Mouse (Mus musculus): ENCODE measurements around the gene Grm4. TPM values are rescaled to one million over a fixed set of nuclear protein-coding genes. Genes with fewer than 3 reads are reported as not detected.

The Grm4 gene
- total and polyA plus RNA-seq, 3 experiments: not detected

DNA sequence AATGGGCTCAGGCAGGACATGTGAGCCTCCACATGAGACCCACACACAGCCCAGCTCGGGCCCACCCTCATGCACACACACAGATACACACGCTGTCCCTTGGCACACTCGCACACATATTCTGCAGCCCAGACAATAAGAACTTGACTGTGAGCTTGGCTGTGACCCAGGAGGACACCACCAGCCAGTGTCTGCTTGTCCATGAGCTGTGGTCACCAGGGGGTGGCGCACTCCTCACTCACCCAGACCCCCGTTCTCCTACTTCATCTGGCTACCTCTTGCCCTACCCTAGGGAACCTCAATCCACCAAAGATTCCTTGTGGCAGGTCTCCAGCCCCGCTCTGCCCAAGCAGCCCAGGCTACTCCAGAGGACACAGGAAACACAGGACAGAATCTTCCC, 72.5 kb downstream of the Grm4 start:
- Histone ChIP-seq H3K79me2 (replicated peaks; ENCODE audit: control insufficient read depth, extremely low read depth, insufficient read depth, poor library complexity, severe bottlenecking) (no peaks in the 10 kb centered on the region), H3K4me3 (replicated peaks in 1 of 3; ENCODE audit: low read depth in 2 of 3, low read length in 2 of 3, poor library complexity in 1 of 3) (no peak overlapping the region), H3K9me3 (replicated peaks; ENCODE audit: low read length) (no peaks in the 10 kb centered on the region), H3K4me2 (ENCODE audit: insufficient read depth, low read depth, poor library complexity, severe bottlenecking) (no peak overlapping the region), H3K36me3 (replicated peaks in 1 of 2; ENCODE audit: control insufficient read depth in 1 of 2, insufficient read depth in 1 of 2, low read length in 1 of 2) (no peaks in the 10 kb centered on the region), H3K9ac (ENCODE audit: insufficient read depth, low read depth) (no peak overlapping the region), H3K27me3 (replicated peaks) (peaks cover 88% of the 10 kb centered on the region), H3K27ac (ENCODE audit: insufficient read depth, low read depth) (no peak overlapping the region), H3K4me1 (ENCODE audit: control insufficient read depth in 1 of 2, insufficient read depth in 2 of 2) (peaks cover 12 to 23% of the 10 kb centered on the region in 2 experiments)
- no peak for DNase-seq (ENCODE audit: extremely low read depth)
- TF ChIP-seq SMC3 (IDR thresholded peaks at IDR 0.05; ENCODE audit: low read depth, low read length) (peak; percentile 34), CTCF (conservative IDR thresholded peaks at IDR 0.05 in 1 of 2, IDR thresholded peaks at IDR 0.05 in 1 of 2; ENCODE audit: low read depth in 2 of 2, low read length in 2 of 2) (peak in 1 of 2 experiments; percentile 38; a peak in 1 of 4 replicates), MAX (IDR thresholded peaks at IDR 0.05; ENCODE audit: low read length) (no peak)
- in situ Hi-C loops (cut with MboI; ENCODE audit: low pct_ligation_motif_present, low pct_unique_long_range_greater_than_20kb, low sequenced_read_pairs) (no loop called here), dilution Hi-C loops (cut with MboI; ENCODE audit: extremely low pct_ligation_motif_present, extremely low pct_unique_long_range_greater_than_20kb, low sequenced_read_pairs) (no loop called here)

DNA sequence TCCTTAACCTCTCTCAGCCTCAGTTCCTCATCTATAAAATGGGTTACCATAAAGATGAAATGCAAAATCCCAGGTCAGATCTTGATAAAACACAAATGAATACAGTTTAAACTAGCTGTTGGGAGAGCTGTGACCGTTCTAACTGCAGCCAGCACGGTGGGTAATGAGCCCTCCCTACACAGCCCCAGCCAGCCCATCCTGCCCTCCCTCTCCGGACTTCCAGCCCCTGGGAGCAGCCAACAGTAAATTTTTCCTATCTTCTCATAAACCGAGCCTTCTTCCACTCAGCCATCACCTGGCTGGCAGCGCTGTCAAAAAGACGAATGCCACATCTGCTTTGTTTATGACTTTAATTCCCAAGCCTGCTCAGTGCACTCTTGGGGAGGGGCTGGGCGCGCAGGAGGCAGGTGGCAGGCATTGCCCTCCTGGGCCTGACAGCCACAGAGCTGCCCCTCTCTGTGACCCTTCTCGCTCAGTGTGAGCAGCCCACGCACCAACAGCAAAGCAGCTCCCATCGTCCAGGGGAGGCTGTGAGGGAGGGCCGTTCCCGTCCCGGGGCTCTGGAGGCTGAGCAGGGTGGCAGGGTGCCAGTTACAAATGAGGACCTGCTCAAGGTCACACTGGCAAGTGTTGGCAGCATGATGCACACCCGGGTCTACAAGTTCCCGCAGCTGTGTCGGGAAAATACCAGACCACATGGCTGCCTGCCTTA, 75.7 kb downstream of the Grm4 start:
- no peaks in the 10 kb centered on the region for H3K79me2 ChIP-seq (replicated peaks; ENCODE audit: control insufficient read depth, extremely low read depth, insufficient read depth, poor library complexity, severe bottlenecking)
- DNase-seq (ENCODE audit: extremely low read depth): no peak
- peaks cover 17 to 30% of the 10 kb centered on the region in 2 experiments for H3K4me1 ChIP-seq (ENCODE audit: control insufficient read depth in 1 of 2, insufficient read depth in 2 of 2)
- H3K27me3 ChIP-seq (replicated peaks): peaks cover 86% of the 10 kb centered on the region
- TF ChIP-seq MXI1 (IDR thresholded peaks at IDR 0.05; ENCODE audit: low read depth, low read length) (no peak), ZC3H11A (IDR thresholded peaks at IDR 0.05; ENCODE audit: low read depth, low read length) (no peak), CTCF (conservative IDR thresholded peaks at IDR 0.05 in 1 of 2, IDR thresholded peaks at IDR 0.05 in 1 of 2; ENCODE audit: low read depth in 2 of 2, low read length in 2 of 2) (no peak), CHD1 (IDR thresholded peaks at IDR 0.05; ENCODE audit: low read depth, low read length) (no peak)
- in situ Hi-C loops (cut with MboI; ENCODE audit: low pct_ligation_motif_present, low pct_unique_long_range_greater_than_20kb, low sequenced_read_pairs): no loop called here
- no peak overlapping the region for H3K27ac ChIP-seq (ENCODE audit: insufficient read depth, low read depth)
- dilution Hi-C loops (cut with MboI; ENCODE audit: extremely low pct_ligation_motif_present, extremely low pct_unique_long_range_greater_than_20kb, low sequenced_read_pairs): no loop called here
- H3K4me3 ChIP-seq (replicated peaks in 1 of 3; ENCODE audit: low read depth in 2 of 3, low read length in 2 of 3, poor library complexity in 1 of 3): no peak overlapping the region
- H3K4me2 ChIP-seq (ENCODE audit: insufficient read depth, low read depth, poor library complexity, severe bottlenecking): no peak overlapping the region
- no peaks in the 10 kb centered on the region for H3K9me3 ChIP-seq (replicated peaks; ENCODE audit: low read length)
- no peak overlapping the region for H3K9ac ChIP-seq (ENCODE audit: insufficient read depth, low read depth)
- H3K36me3 ChIP-seq (replicated peaks in 1 of 2; ENCODE audit: control insufficient read depth in 1 of 2, insufficient read depth in 1 of 2, low read length in 1 of 2): no peaks in the 10 kb centered on the region

DNA sequence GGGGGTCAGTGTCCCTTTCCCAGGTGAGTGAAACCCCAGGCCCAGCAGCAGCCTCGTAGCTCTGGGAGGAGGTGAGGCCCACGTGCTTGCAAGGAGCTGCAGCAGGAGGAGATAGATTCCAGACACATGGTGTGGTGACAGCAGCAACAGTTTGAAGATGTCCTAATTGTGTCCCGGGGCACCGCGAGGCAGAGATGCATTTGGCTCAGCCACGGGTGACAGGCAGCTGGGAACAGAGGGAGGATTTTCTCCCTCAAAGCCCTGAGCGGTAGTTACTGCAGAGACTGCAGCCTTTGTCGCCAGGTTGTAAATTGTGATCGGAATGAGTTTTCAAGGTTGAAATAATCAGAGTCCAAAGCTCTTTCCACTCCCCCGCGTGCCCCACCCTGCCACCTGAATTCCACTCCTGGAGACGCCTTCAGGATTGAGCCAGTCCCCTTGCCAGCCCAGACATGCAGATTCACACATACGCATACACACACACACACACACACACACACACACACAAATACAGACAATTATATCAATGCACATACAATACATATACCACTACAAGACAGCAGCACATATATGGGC, 78.6 kb downstream of the Grm4 start:
- TF ChIP-seq JUND (conservative IDR thresholded peaks at IDR 0.05; ENCODE audit: low read depth, low read length): no peak
- no peak for TF ChIP-seq ZNF384 (IDR thresholded peaks at IDR 0.05; ENCODE audit: low read depth, low read length)
- TF ChIP-seq USF1 (IDR thresholded peaks at IDR 0.05; ENCODE audit: low read depth, low read length): no peak
- no peak for TF ChIP-seq ELF1 (IDR thresholded peaks at IDR 0.05; ENCODE audit: low read depth, low read length)
- TF ChIP-seq ZMIZ1 (IDR thresholded peaks at IDR 0.05; ENCODE audit: low read depth, low read length): no peak
- TF ChIP-seq MYC (IDR thresholded peaks at IDR 0.05; ENCODE audit: low read depth, low read length): no peak
- no peak for TF ChIP-seq NRF1 (IDR thresholded peaks at IDR 0.05; ENCODE audit: low read depth, low read length)
- TF ChIP-seq EP300 (IDR thresholded peaks at IDR 0.05; ENCODE audit: low read length): no peak
- no peak for TF ChIP-seq NELFE (IDR thresholded peaks at IDR 0.05; ENCODE audit: low read depth, low read length)
- no peak for TF ChIP-seq SMC3 (IDR thresholded peaks at IDR 0.05; ENCODE audit: low read depth, low read length)
- TF ChIP-seq PAX5 (IDR thresholded peaks at IDR 0.05; ENCODE audit: low read length): no peak
- no peak for TF ChIP-seq ZKSCAN1 (IDR thresholded peaks at IDR 0.05; ENCODE audit: borderline replicate concordance, low read depth, low read length)
- no peak for TF ChIP-seq UBTF (IDR thresholded peaks at IDR 0.05; ENCODE audit: low read depth, low read length)
- no peak for TF ChIP-seq CHD1 (IDR thresholded peaks at IDR 0.05; ENCODE audit: low read depth, low read length)
- no peak for TF ChIP-seq JUN (IDR thresholded peaks at IDR 0.05; ENCODE audit: insufficient read depth, low read depth, low read length)
- no peak for TF ChIP-seq RCOR1 (conservative IDR thresholded peaks at IDR 0.05; ENCODE audit: low read depth, low read length)
- TF ChIP-seq SIN3A (IDR thresholded peaks at IDR 0.05; ENCODE audit: low read length): no peak
- no peak for TF ChIP-seq ZC3H11A (IDR thresholded peaks at IDR 0.05; ENCODE audit: low read depth, low read length)
- TF ChIP-seq POLR2AphosphoS2 (IDR thresholded peaks at IDR 0.05; ENCODE audit: low read depth, low read length): no peak
- no peak for TF ChIP-seq ETS1 (conservative IDR thresholded peaks at IDR 0.05; ENCODE audit: low read depth, low read length)
- dilution Hi-C loops (cut with MboI; ENCODE audit: extremely low pct_ligation_motif_present, extremely low pct_unique_long_range_greater_than_20kb, low sequenced_read_pairs) (no loop called here), in situ Hi-C loops (cut with MboI; ENCODE audit: low pct_ligation_motif_present, low pct_unique_long_range_greater_than_20kb, low sequenced_read_pairs) (no loop called here)
- Histone ChIP-seq H3K9ac (ENCODE audit: insufficient read depth, low read depth) (no peak overlapping the region), H3K27ac (ENCODE audit: insufficient read depth, low read depth) (no peak overlapping the region), H3K36me3 (replicated peaks in 1 of 2; ENCODE audit: control insufficient read depth in 1 of 2, insufficient read depth in 1 of 2, low read length in 1 of 2) (no peaks in the 10 kb centered on the region), H3K79me2 (replicated peaks; ENCODE audit: control insufficient read depth, extremely low read depth, insufficient read depth, poor library complexity, severe bottlenecking) (no peaks in the 10 kb centered on the region), H3K9me3 (replicated peaks; ENCODE audit: low read length) (no peaks in the 10 kb centered on the region), H3K27me3 (replicated peaks) (peaks cover 90% of the 10 kb centered on the region), H3K4me1 (ENCODE audit: control insufficient read depth in 1 of 2, insufficient read depth in 2 of 2) (peaks cover 12 to 25% of the 10 kb centered on the region in 2 experiments), H3K4me3 (replicated peaks in 1 of 3; ENCODE audit: low read depth in 2 of 3, low read length in 2 of 3, poor library complexity in 1 of 3) (no peak overlapping the region), H3K4me2 (ENCODE audit: insufficient read depth, low read depth, poor library complexity, severe bottlenecking) (no peak overlapping the region)
- DNase-seq (ENCODE audit: extremely low read depth): no peak

Measured in CH12.LX (cell line).